Mouse (Mus musculus): ENCODE measurements around the gene Uqcc2. TPM values are rescaled to one million over a fixed set of nuclear protein-coding genes. Genes with fewer than 3 reads are reported as not detected.

The Uqcc2 gene
- polyA plus RNA-seq, 1 experiment from 2014 or later: 374 TPM

- peaks cover 5% of the 10 kb centered on the region for H3K4me1 ChIP-seq (ENCODE audit: control insufficient read depth, insufficient read depth, low read length)
- no peak for ATAC-seq (replicated peaks; ENCODE audit: insufficient number of reproducible peaks, low FRiP score, low TSS enrichment)
Observed at GRCm38 (mm10) chr17:27126974-27127373, 6.7 kb downstream of the Uqcc2 start.

GRCm38 (mm10) chr17:27125669-27126202, 8.0 kb downstream of the Uqcc2 start:
- no peak overlapping the region; the same call in 1 of the 2 replicates for H3K9ac ChIP-seq (ENCODE audit: low read depth, low read length)
- peaks cover 7% of the 10 kb centered on the region for H3K4me1 ChIP-seq (ENCODE audit: control insufficient read depth, insufficient read depth, low read length)
- no peak for ATAC-seq (replicated peaks; ENCODE audit: insufficient number of reproducible peaks, low FRiP score, low TSS enrichment)
- H3K27me3 ChIP-seq (ENCODE audit: control insufficient read depth, insufficient read depth, low read length): no peaks in the 10 kb centered on the region; the same call in 1 of the 2 replicates
- H3K4me3 ChIP-seq (ENCODE audit: low read depth, low read length): no peak overlapping the region
- WGBS (ENCODE audit: insufficient replicate concordance): 87% methylated on average over 11 of the region's 11 CpGs
- no peak overlapping the region for H3K4me2 ChIP-seq
- H3K9me3 ChIP-seq (replicated peaks; ENCODE audit: control insufficient read depth, low read length): no peaks in the 10 kb centered on the region
- peaks cover 6% of the 10 kb centered on the region for H3K36me3 ChIP-seq (ENCODE audit: control insufficient read depth, insufficient read depth, low read length)
- H3K27ac ChIP-seq (ENCODE audit: low read depth, low read length): no peak overlapping the region

More at GRCm38 (mm10) chr17:27126974-27127373, 6.7 kb downstream of the Uqcc2 start:
- Histone ChIP-seq H3K9me3 (replicated peaks; ENCODE audit: control insufficient read depth, low read length) (no peaks in the 10 kb centered on the region), H3K27ac (ENCODE audit: low read depth, low read length) (no peak overlapping the region), H3K4me2 (no peak overlapping the region), H3K4me3 (ENCODE audit: low read depth, low read length) (no peak overlapping the region), H3K36me3 (ENCODE audit: control insufficient read depth, insufficient read depth, low read length) (peaks cover 6% of the 10 kb centered on the region), H3K27me3 (ENCODE audit: control insufficient read depth, insufficient read depth, low read length) (no peaks in the 10 kb centered on the region; the same call in 1 of the 2 replicates), H3K9ac (ENCODE audit: low read depth, low read length) (no peak overlapping the region)
- WGBS (ENCODE audit: insufficient replicate concordance): 77% methylated on average over 10 of the region's 10 CpGs

GRCm38 (mm10) chr17:27125185-27125584, 8.5 kb downstream of the Uqcc2 start:
- H3K36me3 ChIP-seq (ENCODE audit: control insufficient read depth, insufficient read depth, low read length): peaks cover 6% of the 10 kb centered on the region
- WGBS (ENCODE audit: insufficient replicate concordance): 33% methylated on average over 12 of the region's 12 CpGs
- ATAC-seq (replicated peaks; ENCODE audit: insufficient number of reproducible peaks, low FRiP score, low TSS enrichment): no peak

GRCm38 (mm10) chr17:27123813-27124375, 9.8 kb downstream of the Uqcc2 start:
- peaks cover 4% of the 10 kb centered on the region; the same call in 1 of the 2 replicates for H3K27me3 ChIP-seq (ENCODE audit: control insufficient read depth, insufficient read depth, low read length)
- no peaks in the 10 kb centered on the region for H3K9me3 ChIP-seq (replicated peaks; ENCODE audit: control insufficient read depth, low read length)
- H3K4me1 ChIP-seq (ENCODE audit: control insufficient read depth, insufficient read depth, low read length): 0 out of 2 replicates have a peak, but pooled peaks cover 5% of the 10 kb centered on the region
- no peak overlapping the region for H3K9ac ChIP-seq (ENCODE audit: low read depth, low read length)
- no peak for ATAC-seq (replicated peaks; ENCODE audit: insufficient number of reproducible peaks, low FRiP score, low TSS enrichment)
- peaks cover 6% of the 10 kb centered on the region for H3K36me3 ChIP-seq (ENCODE audit: control insufficient read depth, insufficient read depth, low read length)
- WGBS (ENCODE audit: insufficient replicate concordance): 85% methylated on average over 7 of the region's 7 CpGs
- no peak overlapping the region for H3K4me2 ChIP-seq
- H3K27ac ChIP-seq (ENCODE audit: low read depth, low read length): no peak overlapping the region
- H3K4me3 ChIP-seq (ENCODE audit: low read depth, low read length): no peak overlapping the region

More at GRCm38 (mm10) chr17:27125185-27125584, 8.5 kb downstream of the Uqcc2 start:
- Histone ChIP-seq H3K9me3 (replicated peaks; ENCODE audit: control insufficient read depth, low read length) (no peaks in the 10 kb centered on the region), H3K9ac (ENCODE audit: low read depth, low read length) (no peak overlapping the region; the same call in 1 of the 2 replicates), H3K27ac (ENCODE audit: low read depth, low read length) (no peak overlapping the region), H3K4me3 (ENCODE audit: low read depth, low read length) (no peak overlapping the region), H3K4me1 (ENCODE audit: control insufficient read depth, insufficient read depth, low read length) (0 out of 2 replicates have a peak, but pooled peaks cover 5% of the 10 kb centered on the region), H3K4me2 (no peak overlapping the region), H3K27me3 (ENCODE audit: control insufficient read depth, insufficient read depth, low read length) (no peaks in the 10 kb centered on the region)

- Histone ChIP-seq H3K4me1 (ENCODE audit: control insufficient read depth, insufficient read depth, low read length) (0 out of 2 replicates have a peak, but pooled peaks cover 5% of the 10 kb centered on the region), H3K27me3 (ENCODE audit: control insufficient read depth, insufficient read depth, low read length) (peaks cover 4% of the 10 kb centered on the region; the same call in 1 of the 2 replicates), H3K4me2 (no peak overlapping the region), H3K9me3 (replicated peaks; ENCODE audit: control insufficient read depth, low read length) (no peaks in the 10 kb centered on the region), H3K36me3 (ENCODE audit: control insufficient read depth, insufficient read depth, low read length) (peaks cover 6% of the 10 kb centered on the region), H3K4me3 (ENCODE audit: low read depth, low read length) (no peak overlapping the region), H3K27ac (ENCODE audit: low read depth, low read length) (no peak overlapping the region), H3K9ac (ENCODE audit: low read depth, low read length) (no peak overlapping the region)
- no peak for ATAC-seq (replicated peaks; ENCODE audit: insufficient number of reproducible peaks, low FRiP score, low TSS enrichment)
- WGBS (ENCODE audit: insufficient replicate concordance): 88% methylated on average over 2 of the region's 2 CpGs
Observed at GRCm38 (mm10) chr17:27123103-27123502, 10.6 kb downstream of the Uqcc2 start.

GRCm38 (mm10) chr17:27122701-27123100, 11.0 kb downstream of the Uqcc2 start:
- H3K9ac ChIP-seq (ENCODE audit: low read depth, low read length): no peak overlapping the region
- ATAC-seq (replicated peaks; ENCODE audit: insufficient number of reproducible peaks, low FRiP score, low TSS enrichment): no peak
- H3K4me2 ChIP-seq: no peak overlapping the region
- no peak overlapping the region for H3K4me3 ChIP-seq (ENCODE audit: low read depth, low read length)
- no peak overlapping the region for H3K27ac ChIP-seq (ENCODE audit: low read depth, low read length)
- H3K27me3 ChIP-seq (ENCODE audit: control insufficient read depth, insufficient read depth, low read length): peaks cover 4% of the 10 kb centered on the region; the same call in 1 of the 2 replicates
- H3K36me3 ChIP-seq (ENCODE audit: control insufficient read depth, insufficient read depth, low read length): peaks cover 6% of the 10 kb centered on the region
- 86% methylated on average over 11 of the region's 11 CpGs for WGBS (ENCODE audit: insufficient replicate concordance)
- no peaks in the 10 kb centered on the region for H3K9me3 ChIP-seq (replicated peaks; ENCODE audit: control insufficient read depth, low read length)
- 0 out of 2 replicates have a peak, but pooled peaks cover 5% of the 10 kb centered on the region for H3K4me1 ChIP-seq (ENCODE audit: control insufficient read depth, insufficient read depth, low read length)

GRCm38 (mm10) chr17:27121781-27122180, 11.9 kb downstream of the Uqcc2 start:
- Histone ChIP-seq H3K4me3 (ENCODE audit: low read depth, low read length) (no peak overlapping the region), H3K27ac (ENCODE audit: low read depth, low read length) (no peak overlapping the region), H3K36me3 (ENCODE audit: control insufficient read depth, insufficient read depth, low read length) (peaks cover 11% of the 10 kb centered on the region), H3K9me3 (replicated peaks; ENCODE audit: control insufficient read depth, low read length) (no peaks in the 10 kb centered on the region), H3K4me1 (ENCODE audit: control insufficient read depth, insufficient read depth, low read length) (0 out of 2 replicates have a peak, but pooled peaks cover 5% of the 10 kb centered on the region), H3K4me2 (no peak overlapping the region), H3K9ac (ENCODE audit: low read depth, low read length) (no peak overlapping the region), H3K27me3 (ENCODE audit: control insufficient read depth, insufficient read depth, low read length) (peaks cover 4% of the 10 kb centered on the region; the same call in 1 of the 2 replicates)
- ATAC-seq (replicated peaks; ENCODE audit: insufficient number of reproducible peaks, low FRiP score, low TSS enrichment): no peak
- 84% methylated on average over 7 of the region's 7 CpGs for WGBS (ENCODE audit: insufficient replicate concordance)

GRCm38 (mm10) chr17:27121266-27121665, 12.4 kb downstream of the Uqcc2 start:
- no peak for ATAC-seq (replicated peaks; ENCODE audit: insufficient number of reproducible peaks, low FRiP score, low TSS enrichment)
- H3K27ac ChIP-seq (ENCODE audit: low read depth, low read length): no peak overlapping the region
- H3K27me3 ChIP-seq (ENCODE audit: control insufficient read depth, insufficient read depth, low read length): peaks cover 4% of the 10 kb centered on the region; the same call in 1 of the 2 replicates
- no peak overlapping the region for H3K4me3 ChIP-seq (ENCODE audit: low read depth, low read length)
- H3K36me3 ChIP-seq (ENCODE audit: control insufficient read depth, insufficient read depth, low read length): peaks cover 11% of the 10 kb centered on the region
- no peak overlapping the region for H3K9ac ChIP-seq (ENCODE audit: low read depth, low read length)
- 58% methylated on average over 14 of the region's 14 CpGs for WGBS (ENCODE audit: insufficient replicate concordance)
- H3K9me3 ChIP-seq (replicated peaks; ENCODE audit: control insufficient read depth, low read length): no peaks in the 10 kb centered on the region
- no peak overlapping the region for H3K4me2 ChIP-seq
- H3K4me1 ChIP-seq (ENCODE audit: control insufficient read depth, insufficient read depth, low read length): 0 out of 2 replicates have a peak, but pooled peaks cover 5% of the 10 kb centered on the region

Data from heart, embryonic 11.5 days (tissue).